Mouse (Mus musculus): ENCODE results near the gene Slc6a15.

Slc6a15 gene

DNA sequence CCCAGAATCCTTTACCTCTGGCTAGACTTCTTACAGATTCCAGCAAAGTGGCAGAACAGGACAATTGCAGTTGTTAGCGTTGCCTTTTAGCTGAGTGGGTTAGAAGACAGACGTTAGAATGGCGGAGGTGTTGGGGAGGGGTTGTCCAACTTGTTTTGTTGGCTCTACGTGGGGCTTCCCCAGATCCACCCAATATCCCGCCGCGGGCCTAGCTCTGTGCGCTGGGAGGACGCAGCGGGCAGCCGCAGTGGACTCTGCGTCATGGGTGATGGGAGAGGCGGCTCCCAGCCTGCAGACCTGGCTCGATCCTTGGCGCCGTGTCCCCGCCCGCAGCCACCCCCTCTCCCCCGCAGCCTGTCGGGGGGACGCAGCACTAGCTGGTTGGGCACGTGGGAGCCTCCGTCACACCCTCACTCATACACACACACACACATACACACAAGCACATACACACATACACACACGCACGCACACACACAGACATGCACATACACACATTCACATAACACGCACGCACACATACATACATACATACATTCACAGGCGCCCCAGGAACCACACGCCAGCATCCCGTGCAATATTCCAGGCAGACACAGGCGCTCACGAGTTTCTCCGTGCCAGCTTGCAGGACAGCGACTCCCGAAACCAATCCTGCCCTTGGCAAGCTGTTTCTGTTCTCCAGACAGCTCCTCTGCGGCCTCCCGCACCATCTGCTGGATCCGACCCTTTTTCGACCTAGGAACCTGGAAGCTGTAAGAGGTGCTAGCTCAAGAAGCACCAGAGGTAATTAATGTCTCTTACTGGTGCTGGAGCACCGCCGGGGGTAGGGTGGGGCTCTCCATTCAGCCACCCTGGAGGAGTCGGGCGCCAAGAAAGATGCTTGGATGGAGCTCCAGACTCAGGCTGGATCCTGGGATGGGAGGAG is at the start of gene Slc6a15:
Gene Slc6a15 (plus strand): TSS at position 413 of the 925 bp plus-strand sequence.
- DNase-seq (ENCODE audit: low spot score): no peak

DNA sequence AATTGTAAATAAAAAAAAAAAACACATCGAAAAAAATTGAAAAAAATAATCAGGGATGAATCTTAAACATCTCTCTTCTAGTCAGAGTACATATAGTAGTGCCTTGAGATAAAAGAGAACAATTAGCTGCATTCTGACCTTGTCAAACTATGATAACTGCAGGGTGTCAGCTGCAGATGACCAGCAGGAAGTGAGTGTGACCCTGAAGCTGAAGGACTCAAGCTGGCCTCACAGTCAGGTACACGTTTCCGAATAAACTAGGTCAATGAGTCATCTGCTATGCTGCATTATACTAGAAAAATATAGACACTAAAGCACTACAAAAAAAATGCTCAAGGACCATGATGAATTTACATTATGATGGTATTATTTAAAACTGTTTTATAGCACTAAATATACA is 45.6 kb upstream of the Slc6a15 start:
- DNase-seq (ENCODE audit: low spot score): no peak

- DNase-seq (ENCODE audit: low spot score): no peak
Measured at GRCm38 (mm10) chr10:103323386-103323785, 44.2 kb upstream of the Slc6a15 start.

DNA sequence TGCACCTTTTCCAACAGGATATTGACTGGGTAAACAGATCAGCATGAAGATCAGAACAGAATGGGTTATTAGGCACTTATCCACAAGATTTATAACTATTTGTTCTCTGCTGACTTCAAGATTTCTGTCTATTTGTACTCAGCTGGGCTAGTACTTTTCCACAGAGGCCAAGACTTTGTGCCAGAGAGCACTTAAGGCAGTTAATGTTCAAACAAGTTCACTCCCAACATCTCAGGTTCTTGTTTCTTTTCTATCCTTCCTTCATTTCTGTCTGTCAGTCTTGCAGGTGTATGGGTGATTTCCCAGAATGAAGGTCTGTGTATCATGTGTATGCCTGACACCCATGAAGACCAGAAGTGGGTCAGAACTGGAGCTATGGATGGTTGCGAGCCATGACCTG is 33.3 kb upstream of the Slc6a15 start:
- no peak for DNase-seq (ENCODE audit: low spot score)

DNA sequence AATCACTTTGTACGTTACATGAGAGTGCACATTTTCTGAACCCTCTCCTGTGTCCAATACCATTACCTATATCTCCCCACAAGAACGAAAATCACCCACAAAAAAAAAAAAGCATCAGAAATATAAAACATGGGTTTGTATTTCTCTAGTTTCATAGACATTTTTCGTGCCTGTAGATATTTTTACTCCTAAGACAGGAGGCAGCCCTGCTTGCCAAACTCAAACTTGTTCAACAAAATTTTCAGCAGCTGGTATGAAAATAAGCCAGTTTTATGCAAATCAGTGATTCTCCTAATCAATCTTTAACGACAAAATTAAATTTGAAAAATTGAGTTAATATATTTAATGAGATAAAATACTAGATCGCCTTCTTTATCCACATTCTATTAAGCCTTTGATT is 27.7 kb upstream of the Slc6a15 start:
- no peak for DNase-seq (ENCODE audit: low spot score)

- DNase-seq (ENCODE audit: low spot score): no peak
Measured at GRCm38 (mm10) chr10:103346797-103347196, 20.8 kb upstream of the Slc6a15 start.

GRCm38 (mm10) chr10:103368296-103369080 is 905 bp downstream of the Slc6a15 start:
- peak; percentile 0 for DNase-seq (ENCODE audit: low spot score)

- peak; percentile 20 for DNase-seq (ENCODE audit: low spot score)
Measured at GRCm38 (mm10) chr10:103369081-103369420, 1.5 kb downstream of the Slc6a15 start.

DNA sequence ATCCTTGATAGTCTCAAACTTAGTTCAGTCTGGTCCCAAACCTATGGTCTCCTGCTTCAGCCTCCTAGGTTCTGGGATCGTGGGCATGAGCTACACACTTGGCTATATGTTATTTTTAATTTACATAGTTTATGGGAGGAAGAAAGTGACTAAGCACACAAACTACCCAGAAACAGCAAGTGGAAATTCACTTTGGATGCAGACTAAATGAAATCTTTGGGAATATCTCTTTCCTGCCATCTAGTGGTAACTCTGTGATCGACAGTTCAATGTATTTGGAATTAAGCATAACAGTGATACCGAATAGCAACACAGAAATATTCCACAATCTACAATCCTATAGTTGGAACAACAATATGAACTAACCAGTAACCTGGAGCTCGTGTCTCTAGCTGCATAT is 34.6 kb downstream of the Slc6a15 start:
- peak; percentile 0 for DNase-seq (ENCODE audit: low spot score)

- no peak for DNase-seq (ENCODE audit: low spot score)
Measured at GRCm38 (mm10) chr10:103427717-103428116, 60.1 kb downstream of the Slc6a15 start.

DNA sequence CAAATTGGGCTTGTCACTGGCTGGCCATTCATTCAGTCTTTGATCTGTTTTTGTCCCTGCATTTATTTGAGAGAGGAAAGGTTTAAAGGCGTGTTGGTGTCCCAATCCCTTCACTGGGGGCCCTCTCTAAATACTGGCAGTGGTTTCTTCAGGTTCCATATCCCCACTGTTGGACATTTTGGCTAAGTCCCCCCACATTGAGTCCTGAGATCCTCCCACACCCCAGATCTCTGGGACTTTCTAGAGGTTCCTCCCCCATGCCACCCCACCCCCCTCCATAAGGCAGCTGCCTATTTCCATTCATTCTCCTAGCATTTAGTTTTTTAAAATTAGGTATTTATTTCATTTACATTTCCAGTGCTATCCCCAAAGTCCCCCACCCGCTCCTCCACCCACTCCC is 75.0 kb downstream of the Slc6a15 start:
- no peak for DNase-seq (ENCODE audit: low spot score)

DNA sequence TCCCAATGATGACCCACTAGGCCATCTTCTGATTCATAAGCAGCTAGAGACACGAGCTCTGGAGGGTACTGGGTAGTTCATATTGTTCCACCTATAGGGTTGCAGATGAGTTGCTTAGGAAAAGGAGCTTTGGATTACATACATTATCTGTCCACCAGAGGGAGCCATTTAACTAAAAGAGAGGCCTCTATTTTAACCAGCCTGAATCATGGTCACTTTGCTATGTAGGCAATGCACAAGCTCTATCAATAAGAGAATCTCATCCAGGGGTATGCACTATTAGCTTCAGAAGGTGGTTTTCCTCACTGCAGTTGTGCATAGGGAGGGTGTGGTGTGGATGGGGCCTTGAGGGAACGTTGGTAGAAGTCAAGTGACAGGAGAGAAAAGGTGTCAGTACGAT is 75.5 kb downstream of the Slc6a15 start:
- DNase-seq (ENCODE audit: low spot score): peak; percentile 38

DNA sequence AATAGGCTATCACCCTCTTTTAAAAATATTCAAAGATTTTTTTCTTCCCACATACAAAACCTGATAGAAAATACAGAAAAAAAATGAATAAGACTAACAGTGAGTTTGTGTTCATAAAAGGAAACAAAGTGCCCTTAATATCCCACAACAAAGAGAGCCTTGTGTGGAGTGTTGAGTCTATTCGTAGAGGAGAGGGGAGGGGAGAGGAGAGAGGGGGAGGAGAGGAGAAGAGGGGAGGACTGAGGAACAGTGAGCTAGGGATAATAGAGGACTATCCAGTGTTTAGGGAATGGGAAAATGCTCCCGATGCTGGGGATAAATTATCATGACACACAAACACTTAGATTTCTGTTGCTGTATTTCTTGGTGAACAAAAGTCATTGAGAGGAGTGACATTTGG is 80.8 kb downstream of the Slc6a15 start:
- DNase-seq (ENCODE audit: low spot score): no peak

- DNase-seq (ENCODE audit: low spot score): no peak
Measured at GRCm38 (mm10) chr10:103457896-103458295, 90.3 kb downstream of the Slc6a15 start.

All from c-Kit-positive CD71-positive TER-119-positive erythroid progenitor cells, embryonic 14.5 days (primary cell).